Mouse (Mus musculus): ENCODE results near the gene Oxa1l.

Gene Oxa1l

GRCm38 (mm10) chr14:54393794-54394193, 33.2 kb downstream of the Oxa1l start:
- no peak for TF ChIP-seq GATA4 (IDR thresholded peaks at IDR 0.05; ENCODE audit: insufficient replicate concordance, low read length)

GRCm38 (mm10) chr14:54394309-54394708, 33.7 kb downstream of the Oxa1l start:
- no peak for TF ChIP-seq GATA4 (IDR thresholded peaks at IDR 0.05; ENCODE audit: insufficient replicate concordance, low read length)

- TF ChIP-seq GATA4 (IDR thresholded peaks at IDR 0.05; ENCODE audit: insufficient replicate concordance, low read length), result no peak
Observed at GRCm38 (mm10) chr14:54396685-54397084, 36.1 kb downstream of the Oxa1l start.

- TF ChIP-seq GATA4 (IDR thresholded peaks at IDR 0.05; ENCODE audit: insufficient replicate concordance, low read length), result no peak
Observed at GRCm38 (mm10) chr14:54397872-54398527, 37.4 kb downstream of the Oxa1l start.

DNA sequence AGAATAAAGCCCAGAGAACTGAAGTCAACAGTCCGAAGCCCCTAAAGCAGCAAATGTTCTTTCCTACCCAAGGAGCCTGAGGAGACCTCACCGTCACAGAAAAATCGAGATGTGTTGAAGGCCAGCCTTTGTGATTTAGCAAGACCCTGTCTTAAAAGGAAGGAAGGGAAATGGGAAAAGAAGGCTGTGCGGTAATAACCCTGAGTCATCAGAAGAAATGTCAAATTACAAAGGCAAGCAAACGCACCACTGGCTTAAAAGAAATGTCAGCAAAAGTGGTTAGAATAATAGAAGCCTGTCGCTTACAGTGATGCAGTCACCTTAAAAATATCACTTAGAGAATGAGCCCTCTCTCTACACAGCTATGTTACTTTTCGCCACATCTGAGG, 37.9 kb downstream of the Oxa1l start:
- TF ChIP-seq GATA4 (IDR thresholded peaks at IDR 0.05; ENCODE audit: insufficient replicate concordance, low read length), result no peak

DNA sequence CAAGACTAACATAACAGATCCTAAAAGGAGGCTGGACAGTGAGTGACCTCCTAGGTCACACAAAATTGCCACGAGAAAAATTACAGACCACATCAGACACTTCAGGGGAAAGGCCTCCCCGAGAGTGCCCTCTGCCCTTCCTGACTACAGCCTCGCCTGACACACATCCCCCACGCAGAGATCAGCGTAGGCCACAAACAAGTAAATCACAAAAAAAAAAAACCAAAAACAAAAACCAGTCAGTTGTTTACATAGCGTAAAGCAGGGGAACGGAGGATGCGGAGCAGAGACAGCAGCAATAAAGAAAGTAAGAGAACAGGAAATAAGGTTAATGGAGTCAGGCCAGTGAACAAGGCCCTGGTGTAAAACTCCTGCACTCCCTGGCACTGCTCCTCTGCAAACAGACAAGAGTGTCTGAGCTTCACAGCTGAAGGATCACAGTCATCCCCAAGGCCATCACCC, 38.3 kb downstream of the Oxa1l start:
- TF ChIP-seq GATA4 (IDR thresholded peaks at IDR 0.05; ENCODE audit: insufficient replicate concordance, low read length), result no peak

DNA sequence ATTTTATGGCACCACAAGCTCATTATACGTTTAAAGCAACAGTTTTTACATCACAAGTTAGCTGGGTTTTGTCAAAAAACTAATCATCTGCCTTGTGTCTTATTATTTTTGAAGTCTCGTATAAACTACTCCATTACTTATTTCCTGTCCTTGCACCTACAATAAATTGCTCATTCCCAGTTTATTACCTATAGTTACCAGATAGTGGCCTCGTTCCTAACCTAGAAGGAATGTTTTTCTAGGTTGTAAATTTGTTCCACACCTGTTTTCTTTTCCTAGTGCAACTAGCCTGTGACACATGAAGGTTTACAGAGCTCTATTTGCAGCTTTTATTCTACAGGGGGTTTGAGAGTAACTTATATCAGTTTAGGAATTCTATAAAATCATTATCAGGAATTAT, 41.1 kb downstream of the Oxa1l start:
- no peak for TF ChIP-seq GATA4 (IDR thresholded peaks at IDR 0.05; ENCODE audit: insufficient replicate concordance, low read length)

DNA sequence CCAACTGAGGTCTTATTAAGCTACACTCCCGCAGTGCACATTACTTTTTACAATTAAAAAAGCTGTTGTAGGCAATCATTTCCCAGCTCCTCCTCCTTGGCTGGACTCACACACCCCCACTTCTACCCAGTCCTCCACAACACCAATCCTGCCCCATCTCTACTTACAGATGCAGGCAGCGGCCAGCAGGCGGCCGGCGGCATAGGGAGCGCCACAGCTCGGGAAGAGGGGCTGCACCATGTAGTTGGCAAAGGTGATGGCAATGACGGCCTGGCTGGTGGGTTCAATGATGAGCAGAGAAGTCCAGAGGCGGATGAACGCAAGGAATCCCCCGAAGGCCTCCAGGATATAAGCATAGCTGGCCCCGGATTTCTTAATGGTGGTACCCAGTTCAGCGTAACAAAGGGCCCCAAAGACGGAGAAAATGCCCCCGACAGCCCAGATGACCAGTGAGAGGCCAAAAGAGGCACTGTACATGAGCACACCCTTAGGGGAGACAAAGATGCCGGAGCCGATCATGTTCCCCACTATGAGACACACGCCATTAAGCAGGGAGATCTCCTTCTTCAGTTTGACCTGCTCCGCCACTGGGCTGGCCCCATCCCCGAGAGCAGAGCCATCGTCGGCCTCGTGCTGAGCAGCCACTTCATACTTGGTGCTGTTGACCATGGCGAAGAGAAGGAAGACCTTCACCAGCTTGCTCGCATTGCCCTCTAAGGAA, 47.9 kb downstream of the Oxa1l start:
- no peak for TF ChIP-seq GATA4 (IDR thresholded peaks at IDR 0.05; ENCODE audit: insufficient replicate concordance, low read length)

DNA sequence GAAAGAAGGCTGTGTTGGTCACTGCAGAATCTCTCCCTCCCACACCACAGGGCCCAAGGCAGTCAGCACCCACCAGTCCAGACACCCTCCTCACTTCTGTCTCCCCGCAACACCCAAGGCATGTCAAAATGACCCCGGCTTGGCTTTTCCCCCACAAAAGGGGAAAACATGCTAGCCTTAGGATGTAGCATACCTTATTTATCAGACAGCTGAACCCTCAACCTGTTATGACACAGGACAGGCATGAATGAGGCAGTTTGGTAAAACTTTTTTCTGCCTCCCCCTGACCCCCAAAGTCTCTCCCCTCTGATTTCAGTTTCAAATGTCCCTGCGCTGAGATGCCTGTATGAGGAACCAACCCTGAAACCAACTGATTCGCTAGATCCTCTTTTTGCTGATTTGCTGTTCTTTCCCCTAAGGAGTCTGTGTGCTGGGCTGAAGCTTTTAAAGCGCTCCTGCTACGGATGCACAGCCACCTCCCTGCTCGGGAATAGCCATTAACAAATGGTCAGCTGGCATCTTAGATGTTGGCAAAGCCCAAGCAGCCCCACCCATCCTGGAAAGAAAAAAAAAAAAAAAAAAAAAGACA, 48.5 kb downstream of the Oxa1l start:
- TF ChIP-seq GATA4 (IDR thresholded peaks at IDR 0.05; ENCODE audit: insufficient replicate concordance, low read length), result no peak

GRCm38 (mm10) chr14:54409980-54410810, 49.6 kb downstream of the Oxa1l start:
- TF ChIP-seq GATA4 (IDR thresholded peaks at IDR 0.05; ENCODE audit: insufficient replicate concordance, low read length), result peak; percentile 87; the same call in 1 of the 2 replicates

DNA sequence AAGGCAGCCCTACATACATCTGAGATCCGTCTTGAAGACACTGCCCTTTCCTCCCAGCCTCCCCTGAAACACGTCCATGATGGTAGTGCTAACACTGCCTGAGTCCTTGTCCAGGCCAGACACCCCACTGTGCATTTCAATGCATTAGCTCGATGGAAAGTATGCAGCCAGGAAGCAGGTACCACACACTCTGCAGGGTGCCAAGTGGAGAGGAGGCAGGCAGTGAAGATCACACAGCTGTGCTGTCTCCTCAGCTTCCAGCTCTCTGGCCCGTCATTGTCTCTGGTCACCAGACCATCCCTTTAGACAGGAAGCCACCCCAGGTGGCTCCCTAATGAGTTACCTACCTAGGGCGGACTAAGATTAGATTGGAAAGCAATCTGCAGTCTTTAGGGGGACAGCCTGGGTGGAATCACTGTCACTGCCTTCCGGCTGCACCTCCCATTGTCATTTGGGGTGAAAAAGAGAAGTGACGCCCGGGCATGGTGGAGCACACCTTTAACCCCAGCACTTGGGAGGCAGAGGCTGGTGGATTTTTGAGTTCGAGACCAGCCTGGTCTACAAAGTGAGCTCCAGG, 51.5 kb downstream of the Oxa1l start:
- TF ChIP-seq GATA4 (IDR thresholded peaks at IDR 0.05; ENCODE audit: insufficient replicate concordance, low read length), result no peak

DNA sequence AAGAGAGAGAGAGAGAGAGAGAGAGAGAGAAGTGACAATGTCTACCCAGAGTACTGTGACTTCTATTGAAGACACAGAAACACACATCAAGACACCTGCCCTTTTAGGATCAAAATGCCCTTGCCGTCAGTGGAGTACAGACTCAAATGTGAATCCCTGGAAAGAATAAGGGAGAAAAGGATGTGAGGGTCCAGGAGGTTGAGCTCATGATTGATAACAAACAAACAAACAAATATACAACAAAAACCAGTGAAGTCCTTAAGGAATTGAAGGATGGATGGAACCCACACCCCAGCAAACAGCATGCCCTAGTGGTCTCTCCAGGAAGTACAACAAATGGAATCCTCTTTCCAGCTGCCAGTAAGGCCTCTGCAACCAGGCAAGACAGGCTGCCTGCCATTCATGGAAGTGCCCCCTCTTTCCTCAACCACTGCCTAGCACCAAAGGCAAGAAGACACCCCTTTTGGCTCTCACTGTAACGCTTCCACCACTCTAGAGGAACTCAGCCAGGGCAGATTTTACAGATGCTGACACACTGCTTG, 52.1 kb downstream of the Oxa1l start:
- no peak for TF ChIP-seq GATA4 (IDR thresholded peaks at IDR 0.05; ENCODE audit: insufficient replicate concordance, low read length)

GRCm38 (mm10) chr14:54413877-54414700, 53.5 kb downstream of the Oxa1l start:
- no peak for TF ChIP-seq GATA4 (IDR thresholded peaks at IDR 0.05; ENCODE audit: insufficient replicate concordance, low read length)

All from liver, adult (tissue).